Mouse (Mus musculus) liver, embryonic 15.5 days (tissue): Measurements from ENCODE around the gene Cadps2. TPM values are rescaled to one million over a fixed set of nuclear protein-coding genes. Genes with fewer than 3 reads are reported as not detected.

Source experiments
- ATAC-seq: fragments of 200-750 bp; cut with Nextera tagmentation; 2 replicates; pipeline ENCODE4 v1.8.0; 2017; ENCODE audit warnings: moderate number of reproducible peaks, mild to moderate bottlenecking, moderate library complexity; ENCODE audit not compliant: insufficient read depth
- H3K27ac ChIP-seq: fragments of 300-500 bp; sonication (generic); replicated peaks from 2 replicates; pipeline ENCODE4 v1.5.1; 2015; ENCODE audit warnings: mild to moderate bottlenecking, inconsistent platforms
- H3K27me3 ChIP-seq: fragments of 300-500 bp; sonication (generic); 2 replicates; pipeline ENCODE4 v1.6.1; 2015; ENCODE audit warnings: mild to moderate bottlenecking, inconsistent platforms
- H3K36me3 ChIP-seq: fragments of 300-500 bp; sonication (generic); replicated peaks from 2 replicates; pipeline ENCODE4 v1.6.1; 2015; ENCODE audit warnings: moderate library complexity, mild to moderate bottlenecking, inconsistent platforms
- H3K4me1 ChIP-seq: fragments of 300-500 bp; sonication (generic); replicated peaks from 2 replicates; pipeline ENCODE4 v1.6.1; 2015; ENCODE audit warnings: inconsistent platforms
- H3K4me2 ChIP-seq: fragments of 300-500 bp; sonication (generic); 2 replicates; pipeline ENCODE4 v1.6.1; 2015; ENCODE audit warnings: moderate library complexity, mild to moderate bottlenecking, inconsistent platforms
- H3K4me3 ChIP-seq: fragments of 300-500 bp; sonication (generic); replicated peaks from 2 replicates; pipeline ENCODE4 v1.5.1; 2015; ENCODE audit warnings: mild to moderate bottlenecking, inconsistent platforms
- H3K9ac ChIP-seq: fragments of 300-500 bp; sonication (generic); 2 replicates; pipeline ENCODE4 v1.6.1; 2015; ENCODE audit warnings: moderate library complexity, mild to moderate bottlenecking, inconsistent platforms
- H3K9me3 ChIP-seq: fragments of 300-500 bp; sonication (generic); replicated peaks from 2 replicates; pipeline ENCODE4 v1.6.1; 2016; ENCODE audit warnings: inconsistent platforms
- WGBS: fragments of 180-500 bp; shearing (Covaris S2); methylation state at CpG from one replicate; pipeline ENCODE4 v1.1.7; 2015; ENCODE audit warnings: mixed read lengths; ENCODE audit not compliant: insufficient replicate concordance; 5-methylcytosine and 5-hydroxymethylcytosine counted together
- polyA plus RNA-seq: library from polyadenylated mRNA; unstranded; fragments of >200 nt; fragmentation: Nextera tagmentation; extraction: Ambion mirVana; gene quantifications from 2 replicates; pipeline ENCODE4 v1.2.1, GENCODE M21; 2015

Cadps2 gene
- polyA plus RNA-seq, 1 experiment from 2014 or later: 0.05 TPM

GRCm38 (mm10) chr6:23245121-23245520 lies 594.1 kb downstream of the Cadps2 start:
- H3K4me3 ChIP-seq: no peak overlapping the region
- H3K4me2 ChIP-seq: no peak overlapping the region
- peaks cover 86% of the 10 kb centered on the region for H3K27me3 ChIP-seq
- no peaks in the 10 kb centered on the region; the same call in 1 of the 2 replicates for H3K4me1 ChIP-seq
- no peak for ATAC-seq
- H3K27ac ChIP-seq: no peak overlapping the region
- H3K36me3 ChIP-seq: no peaks in the 10 kb centered on the region
- H3K9ac ChIP-seq: no peak overlapping the region
- H3K9me3 ChIP-seq: no peaks in the 10 kb centered on the region
- WGBS: 16% methylated on average over 9 of the region's 9 CpGs

DNA sequence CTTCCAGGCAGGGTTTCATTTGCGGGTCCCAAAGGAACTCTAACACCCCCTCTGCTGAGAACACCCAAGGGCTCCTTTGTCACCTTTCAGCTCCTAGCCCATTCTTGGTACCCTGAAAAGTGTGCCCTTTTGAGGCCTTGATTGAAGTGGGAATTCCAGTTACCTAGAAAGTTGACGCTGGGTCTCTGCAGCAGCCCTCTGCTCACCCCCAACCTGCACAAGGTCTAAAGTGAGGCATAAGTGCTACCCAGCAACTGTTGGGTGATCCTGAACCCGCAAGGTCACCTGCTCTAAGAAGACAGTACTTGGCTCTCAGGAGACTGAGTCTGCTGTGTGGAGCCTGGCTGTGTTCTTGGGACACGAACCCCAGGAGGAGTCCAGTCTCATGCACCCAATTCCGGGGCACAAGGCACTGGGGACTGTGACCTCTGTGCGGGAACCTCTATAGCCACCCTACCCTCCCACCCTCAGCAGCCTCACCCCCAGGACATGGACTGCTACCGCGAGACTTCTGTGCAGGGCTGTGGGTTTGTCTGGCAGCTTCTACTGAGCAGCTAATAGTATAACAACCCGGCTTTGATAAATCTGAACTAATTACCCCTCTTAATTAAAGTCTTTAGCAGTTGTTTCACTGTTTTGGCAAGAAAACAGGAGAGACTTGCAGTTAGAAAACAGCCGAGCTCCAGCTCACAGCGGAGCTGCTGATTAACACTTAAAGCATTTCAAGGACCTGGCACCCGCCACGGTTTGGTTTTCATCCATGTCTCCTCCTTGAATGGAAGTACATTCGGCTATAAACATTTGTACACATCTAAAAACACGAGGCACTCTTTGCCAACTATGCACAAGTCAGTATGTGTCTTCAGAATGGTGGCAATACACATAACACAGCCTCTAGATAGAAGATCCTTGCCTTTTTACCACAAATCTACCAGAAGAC lies 595.1 kb downstream of the Cadps2 start:
- ATAC-seq: no peak
- 4% methylated on average over 15 of the region's 15 CpGs for WGBS
- Histone ChIP-seq H3K4me3 (no peak overlapping the region), H3K4me1 (no peaks in the 10 kb centered on the region), H3K9ac (no peak overlapping the region), H3K27ac (no peak overlapping the region), H3K36me3 (no peaks in the 10 kb centered on the region), H3K9me3 (no peaks in the 10 kb centered on the region), H3K4me2 (no peak overlapping the region), H3K27me3 (peaks cover 75% of the 10 kb centered on the region)

Other genes with a start within 250 kb of the Cadps2 start
- gene Rnf133, start 189.1 kb downstream of the Cadps2 start, polyA plus RNA-seq: not detected in 2 replicates
- gene Rnf148, start 184.3 kb downstream of the Cadps2 start, polyA plus RNA-seq: not detected in 2 replicates
- gene Tas2r118, start 130.6 kb upstream of the Cadps2 start, polyA plus RNA-seq: not detected in 2 replicates